ENCODE assay signal across 8 mouse cellular contexts in genomic region chr16:44141483-44141882, GRCm38 (mm10). TPM values are rescaled to one million over a fixed set of nuclear protein-coding genes. Genes with fewer than 3 reads are reported as not detected.
DNase-seq lines count a peak whose midpoint lies in the region; ATAC-seq and TF ChIP-seq lines count a peak whose summit lies in the region.

No protein-coding gene starts in this region.

- WGBS in embryonic facial prominence, embryonic 14.5 days: 52% methylated on average over 6 of the region's 6 CpGs
- 17% methylated on average over 6 of the region's 6 CpGs for WGBS in intestine, postnatal 0 days

- no peak for TF ChIP-seq CTCF in intestine, postnatal 0 days (IDR thresholded peaks at IDR 0.05; ENCODE audit: low read depth)

- H3ac ChIP-seq in myocyte (ENCODE audit: control insufficient read depth, insufficient read length): no peak overlapping the region

- H3K79me2 ChIP-seq in myocyte (ENCODE audit: control insufficient read depth, insufficient read depth): peaks cover 84% of the 10 kb centered on the region

- peak; percentile 45 for DNase-seq in 3T3-L1 (ENCODE audit: low read depth, low spot score)
- peak; percentile 54 for DNase-seq in embryonic facial prominence, embryonic 14.5 days (ENCODE audit: low spot score)
- DNase-seq in embryo, embryonic 9.5 days (ENCODE audit: extremely low spot score): no peak
- DNase-seq in layer of hippocampus, postnatal 25 days (ENCODE audit: extremely low spot score in 1 of 2, low spot score in 1 of 2): no peak

- H3K27me3 ChIP-seq in erythroblast, embryonic 14.5 days (ENCODE audit: control insufficient read depth): no peaks in the 10 kb centered on the region
- no peaks in the 10 kb centered on the region for H3K27me3 ChIP-seq in embryonic facial prominence, embryonic 14.5 days (replicated peaks; ENCODE audit: control insufficient read depth, insufficient read depth, low read length)
- H3K27me3 ChIP-seq in intestine, postnatal 0 days (replicated peaks; ENCODE audit: control insufficient read depth, insufficient read depth, low read length): no peaks in the 10 kb centered on the region
- H3K27me3 ChIP-seq in myocyte (ENCODE audit: control insufficient read depth, insufficient read depth, insufficient read length): no peaks in the 10 kb centered on the region

- ATAC-seq in erythroblast, adult 5-6 weeks (replicated peaks; ENCODE audit: low FRiP score, poor library complexity, severe bottlenecking): no peak
- ATAC-seq in embryonic facial prominence, embryonic 14.5 days (ENCODE audit: low read depth): no peak
- no peak for ATAC-seq in intestine, postnatal 0 days

- peaks cover 46% of the 10 kb centered on the region for H3K4me1 ChIP-seq in erythroblast, embryonic 14.5 days (ENCODE audit: control insufficient read depth)
- peaks cover 10% of the 10 kb centered on the region for H3K4me1 ChIP-seq in embryonic facial prominence, embryonic 14.5 days (ENCODE audit: control insufficient read depth, insufficient read depth, low read length)
- H3K4me1 ChIP-seq in intestine, postnatal 0 days (replicated peaks; ENCODE audit: control insufficient read depth, insufficient read depth, low read length): 0 out of 2 replicates have a peak, but pooled peaks cover 3% of the 10 kb centered on the region

- no peak for TF ChIP-seq POLR2A in myocyte (IDR thresholded peaks at IDR 0.05; ENCODE audit: insufficient read length, low read depth)

- H3K4me2 ChIP-seq in embryonic facial prominence, embryonic 14.5 days (ENCODE audit: low read depth, low read length): peak overlapping the region; percentile 96
- peak overlapping the region; percentile 90 for H3K4me2 ChIP-seq in intestine, postnatal 0 days (replicated peaks; ENCODE audit: low read depth)
- peak overlapping the region; percentile 92 for H3K4me2 ChIP-seq in myocyte (ENCODE audit: low read depth)

- H3K27ac ChIP-seq in embryonic facial prominence, embryonic 14.5 days (replicated peaks; ENCODE audit: low read depth, low read length): 0 out of 2 replicates have a peak overlapping the region, but pooled peaks have one; percentile 8
- no peak overlapping the region for H3K27ac ChIP-seq in intestine, postnatal 0 days (ENCODE audit: low read depth, low read length)

- H3K9me3 ChIP-seq in erythroblast, embryonic 14.5 days (ENCODE audit: control insufficient read depth, low read length): no peaks in the 10 kb centered on the region
- no peaks in the 10 kb centered on the region for H3K9me3 ChIP-seq in embryonic facial prominence, embryonic 14.5 days (ENCODE audit: control insufficient read depth, low read length)
- no peaks in the 10 kb centered on the region for H3K9me3 ChIP-seq in intestine, postnatal 0 days (ENCODE audit: control insufficient read depth)

- H3K36me3 ChIP-seq in erythroblast, embryonic 14.5 days (ENCODE audit: control insufficient read depth): peaks cover 5% of the 10 kb centered on the region
- H3K36me3 ChIP-seq in embryonic facial prominence, embryonic 14.5 days (ENCODE audit: control insufficient read depth, insufficient read depth, low read length): no peaks in the 10 kb centered on the region
- H3K36me3 ChIP-seq in intestine, postnatal 0 days (ENCODE audit: control insufficient read depth, insufficient read depth): no peaks in the 10 kb centered on the region
- H3K36me3 ChIP-seq in myocyte (ENCODE audit: control insufficient read depth, insufficient read depth): no peaks in the 10 kb centered on the region

- peak overlapping the region; percentile 89 for H3K4me3 ChIP-seq in erythroblast, embryonic 14.5 days (replicated peaks)
- H3K4me3 ChIP-seq in embryonic facial prominence, embryonic 14.5 days (ENCODE audit: low read depth, low read length): peak overlapping the region; percentile 99
- peak overlapping the region; percentile 97 for H3K4me3 ChIP-seq in intestine, postnatal 0 days (ENCODE audit: low read depth, low read length)
- peak overlapping the region; percentile 91 for H3K4me3 ChIP-seq in myocyte

- H3K9ac ChIP-seq in embryonic facial prominence, embryonic 14.5 days (ENCODE audit: low read depth, low read length): peak overlapping the region; percentile 96; the same call in 1 of the 2 replicates
- peak overlapping the region; percentile 7; the same call in 1 of the 2 replicates for H3K9ac ChIP-seq in intestine, postnatal 0 days (ENCODE audit: low read depth, low read length)

TF ChIP-seq in myocyte, 11 proteins besides CTCF, POLR2A, EP300 and RAD21:
- TF ChIP-seq CEBPB (IDR thresholded peaks at IDR 0.05; ENCODE audit: insufficient read depth, poor library complexity, severe bottlenecking): no peak
- no peak for TF ChIP-seq REST (IDR thresholded peaks at IDR 0.05; ENCODE audit: insufficient read depth, insufficient read length)
- no peak for TF ChIP-seq TCF3 (IDR thresholded peaks at IDR 0.05; ENCODE audit: insufficient read length, low read depth)
- no peak for TF ChIP-seq USF1 (IDR thresholded peaks at IDR 0.05; ENCODE audit: low read depth)
- TF ChIP-seq SRF (IDR thresholded peaks at IDR 0.05; ENCODE audit: control insufficient read depth, insufficient read length, low read depth): no peak

RNA-seq across cellular contexts. Expression of gene Naa50, which starts 1.9 kb away (rescaled TPM):
- polyA plus RNA-seq in erythroblast, embryonic 14.5 days (2012): 0.89 and 1.7 TPM in 2 replicates
- total RNA-seq in erythroblast, adult 5-6 weeks (2015; ENCODE audit: low replicate concordance): 25.6 and 34.9 TPM in 2 replicates
- 22.5 and 29.0 TPM in 2 replicates for total RNA-seq in erythroblast, adult 5-6 weeks (2017; ENCODE audit: low replicate concordance)
- 88.8 and 92.1 TPM in 2 replicates for polyA plus RNA-seq in embryonic facial prominence, embryonic 14.5 days (2014; fragmentation: Nextera tagmentation; extraction: Ambion mirVana)
- polyA plus RNA-seq in intestine, postnatal 0 days (2015; fragmentation: Nextera tagmentation; extraction: Ambion mirVana): 38.6 and 40.1 TPM in 2 replicates
- polyA plus RNA-seq in myocyte (2012; fragmentation: generic; extraction: Trizol): 34.7 TPM
- 10 to 100 TPM; 55.9 to 56.1 TPM for total RNA-seq in layer of hippocampus, postnatal 25 days (2021)

RNA-seq across cellular contexts. Expression of gene Atp6v1a, which starts 2.0 kb away (rescaled TPM):
- polyA plus RNA-seq in erythroblast, embryonic 14.5 days (2012): 0.06 and 0.12 TPM in 2 replicates
- 13.0 and 24.0 TPM in 2 replicates for total RNA-seq in erythroblast, adult 5-6 weeks (2015; ENCODE audit: low replicate concordance)
- 14.2 and 23.6 TPM in 2 replicates for total RNA-seq in erythroblast, adult 5-6 weeks (2017; ENCODE audit: low replicate concordance)
- polyA plus RNA-seq in embryonic facial prominence, embryonic 14.5 days (2014; fragmentation: Nextera tagmentation; extraction: Ambion mirVana): 75.2 and 76.2 TPM in 2 replicates
- 60.7 and 62.6 TPM in 2 replicates for polyA plus RNA-seq in intestine, postnatal 0 days (2015; fragmentation: Nextera tagmentation; extraction: Ambion mirVana)
- polyA plus RNA-seq in myocyte (2012; fragmentation: generic; extraction: Trizol): 28.7 TPM
- total RNA-seq in layer of hippocampus, postnatal 25 days (2021): 100 to 1,000 TPM; 546 to 614 TPM

RNA-seq across cellular contexts. Expression of gene Usf3, which starts 31.6 kb away (rescaled TPM):
- polyA plus RNA-seq in erythroblast, embryonic 14.5 days (2012): 0.26 and 0.51 TPM in 2 replicates
- total RNA-seq in erythroblast, adult 5-6 weeks (2015; ENCODE audit: low replicate concordance): 11.7 and 15.9 TPM in 2 replicates
- 4.4 and 7.1 TPM in 2 replicates for total RNA-seq in erythroblast, adult 5-6 weeks (2017; ENCODE audit: low replicate concordance)
- polyA plus RNA-seq in embryonic facial prominence, embryonic 14.5 days (2014; fragmentation: Nextera tagmentation; extraction: Ambion mirVana): 4.7 and 5.5 TPM in 2 replicates
- polyA plus RNA-seq in intestine, postnatal 0 days (2015; fragmentation: Nextera tagmentation; extraction: Ambion mirVana): 2.1 and 2.3 TPM in 2 replicates
- 3.5 TPM for polyA plus RNA-seq in myocyte (2012; fragmentation: generic; extraction: Trizol)
- total RNA-seq in layer of hippocampus, postnatal 25 days (2021): 10 to 100 TPM; 34.2 to 44.2 TPM

Comparison
In these comparisons a context has a peak if more than half of its experiments do, and no peak if none do; other contexts are left out.
1. DNase-seq: peak in 3T3-L1 (single experiment) and embryonic facial prominence, embryonic 14.5 days (single experiment); none in embryo, embryonic 9.5 days (single experiment) and layer of hippocampus, postnatal 25 days (0 of 2).
2. RNA of gene Naa50, which starts 1.9 kb away (polyA plus RNA-seq): 88.8 to 92.1 TPM in embryonic facial prominence, embryonic 14.5 days, 38.6 to 40.1 TPM in intestine, postnatal 0 days and 34.7 TPM in myocyte (single experiment); 0.89 to 1.7 TPM in erythroblast, embryonic 14.5 days; every median in the first group is over 10 times any median in the second.
3. RNA of gene Atp6v1a, which starts 2.0 kb away (polyA plus RNA-seq): 75.2 to 76.2 TPM in embryonic facial prominence, embryonic 14.5 days, 60.7 to 62.6 TPM in intestine, postnatal 0 days and 28.7 TPM in myocyte (single experiment); 0.06 to 0.12 TPM in erythroblast, embryonic 14.5 days; every median in the first group is over 10 times any median in the second.
4. Peak in every context shown above with its lines, with median percentiles within 50 percentile points of each other: H3K4me3 ChIP-seq and H3K4me2 ChIP-seq.